Mouse (Mus musculus): Measurements from ENCODE around the gene Atf7.
"Not testable (repeated sequence)": the region's sequence is repeated elsewhere in the genome, so short reads cannot be mapped to it uniquely, and the experiment has no call there.

Atf7 gene

DNA sequence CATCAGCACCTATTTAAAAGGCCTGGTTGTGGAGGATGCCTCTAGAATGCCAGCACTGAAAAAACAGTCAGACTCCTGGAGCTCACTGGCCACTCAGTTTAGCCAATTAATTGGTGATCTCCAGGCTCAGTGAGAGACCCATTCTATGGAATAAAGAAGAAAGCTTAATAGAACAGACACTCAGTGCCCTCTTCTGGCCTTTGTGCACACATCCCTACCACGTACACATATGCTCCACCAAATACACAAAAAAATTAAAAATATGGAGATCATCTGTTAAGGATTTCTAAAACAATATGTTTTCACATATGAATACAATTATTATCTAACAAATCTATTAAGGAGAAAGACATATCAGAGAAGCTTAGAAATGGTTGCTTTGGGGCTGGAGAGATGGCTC is 4.5 kb downstream of the Atf7 start:
- no peak for DNase-seq (ENCODE audit: low read depth, low spot score)

DNA sequence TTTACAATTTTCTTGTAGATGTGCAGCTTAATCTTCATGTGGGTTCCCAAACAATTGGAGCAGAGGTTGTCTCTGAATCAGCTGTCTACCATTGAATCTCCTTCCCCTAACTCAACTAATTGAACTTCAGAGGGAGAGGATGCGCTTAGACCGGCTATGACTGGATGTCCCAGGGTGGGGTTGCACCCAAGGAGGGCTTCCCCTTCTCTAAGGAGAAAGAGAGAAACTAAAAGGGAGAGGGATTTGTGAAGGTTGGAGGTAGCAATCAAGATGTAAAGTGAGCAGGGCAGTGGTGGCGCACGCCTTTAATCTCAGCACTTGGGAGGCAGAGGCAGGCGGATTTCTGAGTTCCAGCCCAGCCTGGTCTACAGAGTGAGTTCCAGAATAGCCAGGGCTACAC is 5.8 kb downstream of the Atf7 start:
- no peak for DNase-seq (ENCODE audit: low read depth, low spot score)

DNA sequence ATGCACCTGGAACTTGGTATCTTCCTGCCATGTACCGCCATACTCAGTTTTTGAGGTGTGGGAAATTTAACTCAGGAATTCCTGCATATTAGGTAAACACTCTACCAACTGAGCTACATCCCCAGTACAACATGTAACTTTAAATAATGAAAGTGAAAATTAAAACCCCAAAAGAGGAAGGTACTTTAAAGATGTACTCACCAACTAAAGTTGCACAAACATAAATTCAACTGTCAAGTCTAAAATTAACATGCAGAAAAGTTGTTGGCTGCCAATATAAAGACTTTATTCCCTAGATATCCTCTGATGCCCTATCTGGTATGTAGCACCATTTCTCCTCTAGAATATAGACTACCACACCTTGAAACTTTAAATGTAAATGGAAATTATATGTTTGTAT is 7.6 kb downstream of the Atf7 start:
- DNase-seq (ENCODE audit: low read depth, low spot score) = peak; percentile 53

DNA sequence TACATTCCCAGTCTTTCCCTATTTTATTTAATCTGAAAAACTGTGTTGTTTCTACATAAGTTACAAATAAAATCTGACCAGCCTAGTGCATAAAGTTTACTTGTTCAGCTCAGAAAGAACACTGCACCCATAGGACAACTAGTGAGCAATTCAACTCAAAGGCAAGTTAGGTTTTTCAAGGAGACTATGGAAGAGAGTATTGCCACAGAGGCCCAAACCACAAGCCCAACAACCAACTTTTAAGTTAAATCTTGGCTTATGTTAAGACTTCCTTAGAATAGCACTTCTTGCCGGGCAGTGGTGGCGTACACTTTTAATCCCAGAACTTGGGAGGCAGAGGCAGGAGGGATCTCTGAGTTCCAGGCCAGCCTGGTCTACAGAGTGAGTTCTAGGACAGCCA is 9.1 kb downstream of the Atf7 start:
- DNase-seq (ENCODE audit: low read depth, low spot score) = no peak

DNA sequence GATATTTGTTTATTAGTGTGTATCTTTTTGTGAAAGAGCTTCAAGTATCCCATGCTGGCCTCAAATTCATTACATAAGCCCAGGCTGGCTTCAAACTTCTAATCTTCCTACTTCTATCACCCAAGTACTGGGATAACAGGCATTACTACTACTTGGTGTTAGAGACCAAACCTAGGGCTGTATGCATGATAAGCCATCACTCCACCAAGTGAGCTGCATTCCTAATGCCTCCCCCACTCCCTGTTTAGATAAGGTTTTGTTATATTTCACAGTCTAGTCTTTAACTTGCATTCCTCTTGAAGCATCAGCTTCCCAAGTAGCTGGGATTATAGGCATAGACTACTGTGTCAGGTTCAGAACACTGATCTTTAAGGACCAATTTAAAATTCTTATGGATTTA is 11.0 kb downstream of the Atf7 start:
- DNase-seq (ENCODE audit: low read depth, low spot score) = no peak

DNA sequence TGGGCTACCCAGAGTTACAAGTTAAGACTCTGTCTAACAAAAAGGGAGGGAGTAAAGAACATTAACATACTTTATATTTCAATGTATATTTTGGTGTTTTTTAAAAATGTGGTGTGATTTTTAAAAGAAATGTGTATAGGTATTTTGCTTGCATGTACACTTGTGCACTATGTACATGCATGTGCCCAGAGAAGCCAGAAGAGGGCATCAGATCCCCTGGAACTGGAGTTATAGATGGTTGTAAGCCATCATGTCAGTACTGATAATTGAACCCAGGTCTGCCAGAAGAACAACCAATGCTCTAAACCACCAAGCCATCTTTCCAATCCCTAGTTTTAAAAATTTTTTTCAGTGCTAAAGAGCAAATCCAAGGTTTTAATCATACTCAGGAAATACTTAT is 12.3 kb downstream of the Atf7 start:
- DNase-seq (ENCODE audit: low read depth, low spot score) = peak; percentile 45

DNA sequence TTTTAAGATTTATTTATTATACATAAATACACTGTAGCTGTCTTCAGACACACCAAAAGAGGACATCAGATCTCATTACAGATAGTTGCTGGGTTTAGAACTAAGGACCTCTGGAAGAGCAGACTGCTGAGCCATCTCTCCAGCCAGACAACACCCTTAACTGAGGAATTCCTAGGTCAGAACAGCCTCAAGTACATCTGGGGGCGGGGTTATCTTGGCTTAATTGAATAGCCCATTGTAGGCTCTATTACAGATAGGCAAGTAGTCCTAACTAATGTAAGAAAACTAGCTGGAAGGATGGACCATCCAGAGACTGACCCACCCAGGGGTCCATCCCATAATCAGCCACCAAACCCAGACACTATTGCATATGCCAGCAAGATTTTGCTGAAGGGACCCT is 16.7 kb downstream of the Atf7 start:
- not testable (repeated sequence) for DNase-seq (ENCODE audit: low read depth, low spot score)

DNA sequence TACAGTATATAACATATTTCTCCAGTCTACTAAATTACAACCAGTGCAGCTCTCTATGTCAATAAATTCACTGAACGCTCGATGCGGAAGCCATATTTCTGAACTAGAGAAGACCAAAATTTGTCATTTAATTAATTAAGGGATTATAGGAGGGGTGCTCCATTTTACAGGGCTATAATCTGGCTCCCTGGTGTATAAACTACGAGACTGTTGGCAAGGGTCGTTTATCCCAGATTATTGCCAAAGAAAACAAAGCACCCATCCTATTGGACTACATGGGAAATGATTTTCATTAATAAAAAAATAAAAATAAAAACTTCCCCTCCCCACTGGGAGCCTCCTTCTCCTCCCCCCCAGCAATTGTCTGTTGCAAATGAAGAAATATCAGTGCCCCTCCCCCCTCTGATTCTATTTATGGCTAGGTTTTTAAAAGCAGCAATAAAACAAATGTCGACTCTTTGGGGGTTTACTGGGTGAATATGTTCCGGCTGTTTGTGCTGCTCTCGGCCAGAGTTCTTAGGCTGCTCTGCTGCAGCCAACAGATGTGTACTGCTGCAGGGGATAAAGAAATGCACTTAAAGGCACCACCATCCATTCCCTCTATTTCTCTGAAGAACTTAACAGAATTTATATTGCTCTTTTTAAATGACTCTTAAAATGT is 31.1 kb downstream of the Atf7 start:
- no peak for DNase-seq (ENCODE audit: low read depth, low spot score)

DNA sequence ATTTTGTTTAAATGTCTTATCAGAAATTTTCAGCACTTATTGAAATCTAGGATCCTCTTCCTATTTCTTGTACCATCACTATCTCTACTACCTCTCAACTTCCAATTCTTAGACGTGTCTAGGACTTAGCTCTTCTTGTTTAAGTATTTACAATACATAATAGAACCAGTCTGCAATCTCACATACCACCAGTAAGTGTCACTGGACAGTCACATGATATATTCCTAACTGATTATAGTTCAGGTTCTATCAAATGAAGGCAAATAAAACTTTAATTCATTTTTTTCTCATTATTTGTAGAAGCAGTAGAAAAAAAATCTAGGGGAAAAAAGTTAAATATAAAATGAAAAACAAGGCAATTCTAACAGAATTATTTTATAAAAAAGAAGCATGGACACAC is 32.6 kb downstream of the Atf7 start:
- DNase-seq (ENCODE audit: low read depth, low spot score) = no peak

DNA sequence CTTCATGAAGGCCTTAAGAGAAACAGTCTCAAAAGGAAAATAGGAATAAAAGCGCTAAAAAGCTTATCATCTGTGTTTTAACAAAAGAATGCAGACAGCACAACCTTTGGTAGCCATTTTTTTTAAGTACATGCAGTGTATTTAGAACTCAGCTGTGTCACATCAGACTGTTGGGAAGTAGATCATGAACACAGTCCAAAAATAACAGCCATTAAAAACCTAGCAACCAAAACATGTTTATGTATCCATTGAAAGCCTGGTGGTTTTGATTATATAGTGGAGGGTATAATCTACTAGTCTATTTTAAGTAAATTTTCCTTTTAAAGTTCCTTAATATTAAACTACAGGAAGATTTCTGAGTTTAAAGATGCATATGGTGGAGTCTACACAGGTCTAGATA is 34.7 kb downstream of the Atf7 start:
- no peak for DNase-seq (ENCODE audit: low read depth, low spot score)

DNA sequence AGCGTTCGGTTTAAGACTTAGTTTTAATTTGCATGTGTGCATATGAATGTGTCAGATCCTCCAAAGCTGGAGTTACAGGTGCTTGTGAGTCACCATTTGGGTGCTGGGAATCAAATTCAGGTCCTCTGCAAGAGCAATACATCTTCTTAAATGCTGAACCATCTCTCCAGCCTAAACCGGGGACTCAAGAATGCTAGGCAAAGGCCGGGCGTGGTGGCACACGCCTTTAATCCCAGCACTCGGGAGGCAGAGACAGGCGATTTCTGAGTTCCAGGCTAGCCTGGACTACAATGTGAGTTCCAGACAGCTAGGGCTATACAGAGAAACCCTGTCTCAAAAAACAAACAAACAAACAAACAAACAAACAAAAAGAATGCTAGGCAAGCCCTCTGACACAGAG is 35.4 kb downstream of the Atf7 start:
- no peak for DNase-seq (ENCODE audit: low read depth, low spot score)

DNA sequence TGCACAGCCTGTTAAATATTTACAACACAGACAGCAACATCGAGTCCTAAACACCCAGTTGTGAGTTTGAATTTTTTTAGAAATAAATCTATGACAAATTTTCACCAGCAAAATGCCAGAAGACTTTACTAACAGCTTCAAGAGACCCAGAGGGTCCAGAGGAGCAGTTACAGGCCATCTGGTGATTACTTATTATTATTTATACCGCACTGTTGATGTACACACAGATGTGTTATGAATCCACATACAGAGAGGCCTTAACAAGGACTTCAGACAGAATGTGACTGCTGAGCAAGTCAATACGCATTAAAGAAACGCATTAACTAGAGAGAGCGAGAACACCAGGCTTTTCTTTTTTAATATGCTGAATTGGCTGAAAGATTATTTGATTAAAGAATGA is 39.8 kb downstream of the Atf7 start:
- no peak for DNase-seq (ENCODE audit: low read depth, low spot score)

DNA sequence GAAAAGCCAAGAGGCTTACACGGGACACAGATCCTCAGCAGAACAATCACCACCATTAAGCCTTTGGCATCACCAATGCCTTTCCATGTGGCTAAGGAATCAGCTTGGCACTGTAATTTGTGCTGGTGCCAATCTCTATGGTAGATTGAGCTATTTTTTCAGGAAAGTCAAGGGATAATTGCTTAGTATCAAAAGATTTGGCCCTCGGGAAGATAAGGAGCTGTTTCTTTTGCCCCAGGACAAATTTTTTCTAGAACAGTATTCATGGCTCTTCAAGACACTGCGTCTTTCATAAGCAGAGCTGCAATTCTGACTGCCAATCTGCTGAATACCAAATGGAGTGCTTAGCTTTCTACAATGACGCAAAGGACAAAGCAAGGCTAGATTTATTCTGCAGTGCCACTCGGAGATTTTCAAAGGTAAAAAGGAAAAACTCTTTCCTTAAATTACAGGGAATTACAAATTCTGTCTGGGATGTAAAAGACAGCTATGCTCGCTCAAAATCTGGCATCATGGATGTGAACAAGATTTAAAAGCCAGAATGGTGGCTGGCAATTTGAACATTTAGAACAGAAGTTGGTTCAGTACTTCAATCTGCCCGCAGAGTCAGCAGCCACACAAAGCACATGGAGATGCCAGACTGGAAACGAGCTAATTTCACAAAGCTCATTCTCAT is 41.4 kb downstream of the Atf7 start:
- DNase-seq (ENCODE audit: low read depth, low spot score) = no peak

DNA sequence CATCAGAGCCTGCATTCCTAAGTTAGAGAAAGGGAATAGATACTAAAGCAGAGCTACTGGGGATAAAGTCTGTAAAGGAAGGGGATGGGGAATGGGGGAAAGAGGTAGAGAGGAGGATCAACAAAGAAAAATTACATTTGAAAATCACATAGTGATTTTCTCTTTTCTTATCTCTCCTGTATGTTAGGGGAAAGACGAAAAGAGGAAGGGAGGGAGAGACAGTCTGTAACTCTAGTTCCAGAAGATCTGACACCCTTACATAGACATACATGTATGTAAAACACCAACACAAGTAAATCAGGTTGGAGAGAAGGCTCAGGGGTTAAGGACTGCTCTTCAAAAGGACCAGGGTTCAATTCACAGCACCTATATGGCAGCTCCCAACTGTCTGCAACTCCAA is 44.1 kb downstream of the Atf7 start:
- no peak for DNase-seq (ENCODE audit: low read depth, low spot score)

DNA sequence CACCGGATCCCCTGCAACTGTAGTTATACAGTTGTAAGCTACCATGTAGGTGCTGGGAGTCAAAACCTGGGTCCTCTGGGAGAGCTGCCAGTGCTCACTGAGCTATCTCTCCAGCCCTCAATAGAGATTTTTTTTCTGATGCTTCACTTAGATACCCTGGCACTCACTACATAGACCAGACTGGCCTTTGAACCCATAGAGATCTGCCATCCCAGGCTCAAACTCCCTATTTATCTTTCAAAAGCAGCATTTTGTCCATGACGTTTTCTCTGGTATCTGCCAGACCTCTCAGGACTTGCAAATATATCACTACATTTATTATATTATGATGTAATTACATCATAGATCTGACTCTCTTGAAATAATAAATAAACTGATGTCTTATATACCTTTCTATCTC is 46.9 kb downstream of the Atf7 start:
- no peak for DNase-seq (ENCODE audit: low read depth, low spot score)

DNA sequence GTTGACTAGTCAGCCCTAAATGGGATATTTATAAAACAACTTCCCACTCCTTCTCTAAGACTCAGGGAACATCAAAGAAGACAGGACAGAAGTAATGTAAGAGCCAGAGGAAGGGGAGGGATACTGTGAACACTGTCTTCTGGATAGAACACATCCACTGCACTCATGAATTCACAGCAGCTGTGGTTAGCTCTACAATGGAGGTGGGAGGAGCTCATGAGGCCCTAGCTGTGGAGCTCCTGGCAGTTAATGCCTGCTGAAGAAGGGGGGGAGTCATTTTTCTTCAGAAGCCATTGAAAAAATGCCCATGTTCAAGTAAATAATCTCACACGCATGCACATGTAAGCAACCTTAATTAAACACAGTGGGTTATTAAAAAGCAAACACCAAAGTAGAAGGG is 48.3 kb downstream of the Atf7 start:
- DNase-seq (ENCODE audit: low read depth, low spot score) = no peak

DNA sequence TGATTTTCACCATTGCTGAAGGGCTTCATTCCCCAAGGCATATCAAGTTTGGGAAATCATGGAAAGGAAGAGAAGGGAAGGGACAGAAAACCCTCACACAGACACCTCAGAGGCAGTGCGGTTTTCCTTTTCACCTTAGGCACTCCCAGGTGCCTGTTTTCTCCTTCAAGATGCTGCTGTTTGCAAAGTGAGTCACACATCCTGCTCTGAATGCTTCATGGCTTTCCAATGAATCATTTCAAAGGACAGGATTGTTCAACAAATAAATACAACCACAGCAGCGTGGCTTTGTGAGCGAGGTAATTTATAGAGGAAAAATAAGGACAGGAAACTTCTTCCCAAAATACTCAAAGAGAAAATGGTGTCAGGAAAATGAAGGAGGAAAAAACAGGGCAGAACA is 53.2 kb downstream of the Atf7 start:
- DNase-seq (ENCODE audit: low read depth, low spot score) = no peak

DNA sequence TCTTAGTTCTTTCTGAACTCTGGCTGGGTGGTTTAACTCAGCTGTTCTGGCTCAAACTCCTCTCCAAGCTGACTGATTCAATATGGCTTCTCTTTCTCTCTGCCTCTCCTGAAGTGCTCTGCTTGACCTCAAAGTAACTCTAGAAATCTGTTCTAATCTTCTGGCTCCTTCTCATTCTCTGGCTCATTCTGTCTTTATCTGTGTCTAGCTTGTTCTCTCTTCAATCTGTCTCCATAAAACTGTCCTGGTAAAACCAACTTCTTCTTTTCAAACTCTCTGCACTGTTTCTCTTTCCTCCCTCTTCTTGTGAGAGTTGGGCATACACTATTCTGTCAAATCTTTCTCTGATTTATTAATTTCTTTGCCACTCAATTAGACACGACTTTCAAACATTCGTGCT is 57.4 kb downstream of the Atf7 start:
- DNase-seq (ENCODE audit: low read depth, low spot score) = no peak

DNA sequence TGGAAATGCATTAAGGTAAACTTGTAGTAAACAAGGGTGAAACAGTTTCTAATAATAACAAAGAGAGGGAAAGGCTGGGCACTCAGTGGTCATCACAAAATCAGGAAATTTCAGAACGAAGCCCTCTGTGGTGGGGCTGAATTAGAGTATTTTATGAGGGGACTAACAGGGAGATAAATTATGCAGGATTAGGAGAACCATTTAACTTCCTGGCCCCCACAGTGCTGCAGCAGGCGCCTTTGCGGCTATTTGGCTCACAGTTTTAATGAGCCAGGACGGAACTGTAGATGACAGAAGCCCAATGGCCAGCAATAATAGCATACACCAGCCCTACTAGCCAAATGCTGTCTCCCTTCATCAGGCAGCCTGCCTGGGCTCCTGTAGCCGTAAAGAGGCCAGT is 61.6 kb downstream of the Atf7 start:
- DNase-seq (ENCODE audit: low read depth, low spot score) = no peak

DNA sequence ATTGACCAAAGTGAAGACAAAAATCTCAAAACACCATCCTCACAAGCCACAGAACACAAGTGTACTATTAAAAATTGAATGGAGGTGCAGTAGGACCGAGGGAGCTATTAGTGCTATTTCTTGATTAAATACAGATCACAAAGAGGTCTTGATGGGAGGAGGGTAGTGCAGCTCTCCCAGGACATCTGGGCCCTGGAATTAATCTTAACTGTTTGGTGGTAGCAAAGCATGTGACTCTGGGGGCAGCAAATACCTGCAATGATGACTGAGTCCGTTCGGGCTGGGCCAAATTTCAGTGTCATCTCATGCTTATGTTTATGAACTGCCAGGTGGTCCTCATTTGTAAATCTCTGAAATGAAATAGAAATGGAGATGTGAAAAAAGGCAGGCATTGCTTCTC is 62.2 kb downstream of the Atf7 start:
- DNase-seq (ENCODE audit: low read depth, low spot score) = no peak

DNA sequence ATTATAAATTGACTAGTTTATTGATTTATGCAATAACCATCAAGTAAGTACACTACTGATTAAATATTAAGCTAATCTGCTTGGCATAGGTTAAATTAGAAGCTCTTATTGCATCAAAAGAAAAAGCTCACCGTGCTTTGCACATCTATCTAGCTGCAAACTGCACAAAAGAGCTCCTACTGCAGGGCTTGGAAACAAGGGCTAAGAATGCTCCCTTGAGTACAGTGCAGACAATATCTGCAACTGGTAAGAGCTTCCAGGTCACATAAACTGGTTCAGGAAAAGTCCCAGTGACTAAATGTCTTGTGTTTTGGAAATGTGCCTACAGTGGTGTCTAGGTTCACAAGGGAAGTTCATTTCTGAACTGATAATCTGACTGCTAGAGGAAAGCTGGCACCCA is 62.8 kb downstream of the Atf7 start:
- DNase-seq (ENCODE audit: low read depth, low spot score) = no peak

DNA sequence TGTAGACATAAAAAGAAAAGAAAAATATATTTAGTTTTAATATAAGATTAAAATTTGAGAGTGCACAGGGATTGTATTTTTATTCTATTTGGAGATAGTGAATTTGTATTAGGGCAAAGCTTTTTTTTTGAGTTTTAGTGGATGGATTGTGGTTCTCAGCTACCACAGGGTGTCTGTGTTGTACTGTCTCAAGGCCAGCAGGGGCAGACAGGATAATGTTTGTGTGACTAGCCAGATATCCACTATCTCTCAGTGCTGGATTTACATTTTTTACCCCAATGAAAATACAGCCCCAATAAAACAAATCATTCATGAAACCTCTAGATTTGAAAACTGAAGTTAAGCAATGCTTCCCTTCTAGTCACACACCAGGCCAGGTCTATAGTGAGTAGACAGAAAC is 67.7 kb downstream of the Atf7 start:
- DNase-seq (ENCODE audit: low read depth, low spot score) = no peak

DNA sequence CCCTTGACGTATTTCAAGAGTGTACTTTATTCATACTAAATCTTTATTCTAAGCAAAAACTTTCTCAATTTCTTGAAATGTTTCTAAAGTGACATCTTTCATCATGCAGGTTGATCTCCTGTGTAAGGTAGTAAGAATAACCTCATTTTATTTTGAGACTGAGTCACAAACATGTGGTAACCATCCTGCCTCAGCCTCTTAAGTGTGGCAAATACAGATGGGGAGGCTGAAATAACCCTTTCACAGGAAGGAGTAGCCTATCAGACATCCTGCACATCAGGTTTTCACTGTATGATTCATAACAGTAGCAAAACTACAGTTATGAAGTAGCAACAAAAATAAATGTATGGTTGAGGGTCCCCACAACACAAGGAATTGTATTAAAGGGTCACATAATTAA is 69.7 kb downstream of the Atf7 start:
- DNase-seq (ENCODE audit: low read depth, low spot score) = peak; percentile 5

DNA sequence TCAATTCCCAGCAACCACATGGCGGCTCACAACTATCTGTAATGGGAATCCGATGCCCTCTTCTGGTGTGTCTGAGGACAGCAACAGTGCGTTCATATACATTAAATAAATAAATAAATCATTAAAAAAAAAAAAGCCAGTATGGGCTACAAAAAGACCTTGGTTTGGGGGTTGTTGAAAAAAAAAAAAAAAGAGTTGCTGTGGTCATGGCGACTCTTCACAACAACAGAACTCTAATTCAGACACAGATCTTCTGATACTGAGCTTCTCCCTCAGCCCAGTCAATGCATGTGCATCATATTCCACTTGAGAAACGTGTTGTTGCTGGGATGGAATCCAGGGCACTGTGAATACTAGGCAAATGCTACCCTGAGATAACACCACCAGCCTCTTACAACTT is 72.7 kb downstream of the Atf7 start:
- DNase-seq (ENCODE audit: low read depth, low spot score) = no peak

All from A20 (cell line).